Mouse (Mus musculus) embryonic facial prominence, embryonic 11.5 days (tissue): ENCODE results near the gene Tbl3. TPM values are rescaled to one million over a fixed set of nuclear protein-coding genes. Genes with fewer than 3 reads are reported as not detected.

ENCODE experiments used
- ATAC-seq: fragments of 200-750 bp; cut with Nextera tagmentation; replicated peaks from 2 replicates; pipeline ENCODE4 v1.8.0; 2017; ENCODE audit warnings: low read depth; ENCODE audit not compliant: insufficient number of reproducible peaks, low FRiP score, low TSS enrichment
- DNase-seq: peaks from one replicate; pipeline ENCODE4 v3.0.0-alpha.2; 2015; ENCODE audit warnings: low spot score
- H3K27ac ChIP-seq: fragments of 300-500 bp; sonication (generic); replicated peaks from 2 replicates; pipeline ENCODE4 v1.5.1; 2014; ENCODE audit warnings: mild to moderate bottlenecking, low read depth, low read length, control low read depth
- H3K27me3 ChIP-seq: fragments of 300-500 bp; sonication (generic); 2 replicates; pipeline ENCODE4 v1.6.1; 2014; ENCODE audit warnings: mild to moderate bottlenecking, low read length, moderate library complexity, mixed read lengths; ENCODE audit not compliant: control insufficient read depth, insufficient read depth
- H3K36me3 ChIP-seq: fragments of 300-500 bp; sonication (generic); replicated peaks from 2 replicates; pipeline ENCODE4 v1.6.1; 2014; ENCODE audit warnings: low read depth, mild to moderate bottlenecking, low read length, moderate library complexity, mixed read lengths; ENCODE audit not compliant: control insufficient read depth, insufficient read depth
- H3K4me1 ChIP-seq: fragments of 300-500 bp; sonication (generic); 2 replicates; pipeline ENCODE4 v1.6.1; 2014; ENCODE audit warnings: low read length, mixed read lengths; ENCODE audit not compliant: control insufficient read depth, insufficient read depth
- H3K4me2 ChIP-seq: fragments of 300-500 bp; sonication (generic); 2 replicates; pipeline ENCODE4 v1.6.1; 2014; ENCODE audit warnings: low read depth, mild to moderate bottlenecking, control low read depth, low read length, moderate library complexity
- H3K4me3 ChIP-seq: fragments of 300-500 bp; sonication (generic); 2 replicates; pipeline ENCODE4 v1.5.1; 2014; ENCODE audit warnings: low read depth, low read length, control low read depth
- H3K9ac ChIP-seq: fragments of 300-500 bp; sonication (generic); replicated peaks from 2 replicates; pipeline ENCODE4 v1.6.1; 2014; ENCODE audit warnings: mild to moderate bottlenecking, control low read depth, low read length
- H3K9me3 ChIP-seq: fragments of 300-500 bp; sonication (generic); replicated peaks from 2 replicates; pipeline ENCODE4 v1.6.1; 2016; ENCODE audit warnings: mild to moderate bottlenecking, low read length, inconsistent platforms, mixed read lengths; ENCODE audit not compliant: control insufficient read depth
- whole genome bisulfite sequencing: fragments of 180-500 bp; shearing (Covaris S2); extraction: QIAGEN DNeasy Blood & Tissue Kit; methylation state at CpG from one replicate; pipeline ENCODE4 v1.1.7; 2014; 5-methylcytosine and 5-hydroxymethylcytosine counted together
- polyA plus RNA-seq: library from polyadenylated mRNA; unstranded; fragments of >200 nt; fragmentation: Nextera tagmentation; extraction: Ambion mirVana; gene quantifications from 2 replicates; pipeline ENCODE4 v1.2.1, GENCODE M21; 2014

Tbl3 gene
- polyA plus RNA-seq, 1 experiment from 2014 or later: 102 TPM

DNA sequence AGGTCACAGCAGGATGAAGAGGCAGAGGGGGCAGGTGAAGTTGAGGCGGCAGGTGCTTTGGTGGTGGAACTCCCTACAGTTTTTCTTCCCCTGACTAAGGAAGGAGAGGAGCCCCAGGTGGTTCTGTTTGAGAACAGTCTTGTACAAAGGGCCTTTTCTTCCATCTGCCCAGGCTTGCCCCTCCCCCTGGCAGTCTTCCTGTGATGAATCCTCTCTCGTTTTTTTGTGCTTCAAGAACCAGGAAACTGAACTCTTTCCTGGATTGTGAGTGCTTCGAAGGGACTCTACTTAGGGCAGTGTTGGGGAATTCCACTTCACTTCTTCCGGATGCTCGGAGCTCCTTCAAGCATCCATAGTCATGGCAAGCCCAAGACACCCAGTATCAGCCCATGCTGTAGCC is 9.5 kb downstream of the Tbl3 start:
- Histone ChIP-seq H3K4me1 (no peaks in the 10 kb centered on the region; the same call in 1 of the 2 replicates), H3K27ac (no peak overlapping the region), H3K9me3 (no peaks in the 10 kb centered on the region), H3K9ac (no peak overlapping the region), H3K4me3 (no peak overlapping the region), H3K4me2 (no peak overlapping the region), H3K27me3 (no peaks in the 10 kb centered on the region), H3K36me3 (peaks cover 16% of the 10 kb centered on the region)
- DNase-seq (peak; percentile 18), ATAC-seq (no peak)
- 12% methylated on average over 5 of the region's 5 CpGs for WGBS

DNA sequence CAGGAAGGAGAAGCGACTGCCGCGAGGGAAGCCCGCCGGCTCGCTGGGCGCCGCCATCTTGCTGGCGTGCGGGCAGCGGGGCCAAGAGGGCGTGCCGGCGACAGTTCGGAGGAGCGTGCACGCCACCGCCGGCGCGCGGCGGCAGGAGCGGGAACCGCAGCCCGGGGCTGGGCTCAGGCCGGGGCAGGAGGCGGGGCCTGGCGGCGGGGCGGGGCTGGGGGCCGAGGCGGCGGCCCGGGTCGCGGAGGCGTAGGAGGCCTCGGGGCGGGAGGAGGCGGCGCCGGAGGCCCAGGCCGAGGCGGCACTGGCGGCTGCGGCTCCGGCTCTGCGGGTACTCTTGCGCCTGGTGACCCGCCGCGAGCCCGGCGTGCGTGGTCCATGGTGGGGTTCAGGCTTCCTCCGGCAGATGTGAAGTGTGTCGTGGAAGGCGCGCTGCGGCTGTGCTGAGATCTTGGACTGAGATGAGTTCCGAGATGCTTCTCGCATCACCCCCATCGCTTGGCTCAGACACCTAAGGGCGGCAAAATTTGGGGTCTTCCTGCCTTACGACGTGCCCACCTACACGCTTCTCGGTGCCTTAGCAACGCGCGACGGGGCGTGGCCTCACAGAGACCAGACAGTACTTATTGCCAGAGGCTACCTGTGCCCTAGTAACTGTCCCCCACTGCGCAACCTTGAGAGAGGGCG is 11.3 kb downstream of the Tbl3 start, which contains the start of the genes Gfer and Noxo1:
TSS of gene Gfer (minus strand) at position 146 of the 687 bp plus-strand sequence.
TSS of gene Noxo1 (plus strand) at position 224 of the 687 bp plus-strand sequence.
- H3K36me3 ChIP-seq: peaks cover 12% of the 10 kb centered on the region
- DNase-seq: peak; percentile 91
- H3K4me3 ChIP-seq: peak within 1 kb of the TSS; percentile 81
- H3K27me3 ChIP-seq: no peaks in the 10 kb centered on the region
- no peaks in the 10 kb centered on the region for H3K9me3 ChIP-seq
- peak within 1 kb of the TSS; percentile 78 for H3K27ac ChIP-seq
- H3K9ac ChIP-seq: peak within 1 kb of the TSS; percentile 92
- no peaks in the 10 kb centered on the region; the same call in 1 of the 2 replicates for H3K4me1 ChIP-seq
- H3K4me2 ChIP-seq: peak within 1 kb of the TSS; percentile 76
- WGBS: under 1% methylated on average over 49 of the region's 76 CpGs
- ATAC-seq: peak; percentile 86

DNA sequence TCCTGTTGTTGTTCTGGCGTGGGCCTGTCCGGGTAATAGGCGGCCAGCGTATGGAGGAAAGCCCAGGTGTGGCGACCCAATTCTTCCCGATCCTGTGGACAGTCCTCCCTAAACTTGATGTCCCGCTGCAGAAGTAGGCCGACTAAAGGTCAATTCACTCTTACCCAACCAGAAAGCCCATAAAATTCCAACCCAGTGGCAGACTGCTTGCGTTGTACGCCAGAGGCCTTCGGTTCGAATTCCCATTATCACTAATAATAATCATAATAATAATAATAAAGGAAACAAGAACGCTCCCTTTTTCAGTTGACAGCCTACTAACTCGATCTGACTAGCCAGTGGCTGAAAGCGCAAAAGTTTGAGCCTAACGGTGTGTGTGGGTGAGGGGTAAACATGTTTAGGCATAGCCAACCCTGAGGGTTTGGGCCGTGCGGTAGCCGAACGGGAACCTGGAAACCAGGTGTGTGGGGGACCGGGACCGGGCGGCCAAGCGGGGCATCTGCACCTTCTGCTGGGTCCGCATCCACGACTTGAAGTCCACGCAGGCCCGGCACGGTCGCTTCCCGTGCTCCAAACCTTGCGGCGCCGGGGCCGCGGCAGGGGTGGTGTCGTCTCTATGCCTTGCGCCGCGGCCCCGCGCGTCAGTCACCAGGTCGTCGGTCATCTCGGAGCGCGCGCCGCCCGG is 12.0 kb downstream of the Tbl3 start:
- peak overlapping the region; percentile 76 for H3K4me2 ChIP-seq
- H3K4me1 ChIP-seq: no peaks in the 10 kb centered on the region; the same call in 1 of the 2 replicates
- H3K36me3 ChIP-seq: peaks cover 8% of the 10 kb centered on the region
- H3K9ac ChIP-seq: peak overlapping the region; percentile 92
- ATAC-seq (peak; percentile 31), DNase-seq (no peak)
- H3K4me3 ChIP-seq: peak overlapping the region; percentile 81
- 8% methylated on average over 46 of the region's 51 CpGs for WGBS
- no peaks in the 10 kb centered on the region for H3K9me3 ChIP-seq
- peaks cover 2% of the 10 kb centered on the region for H3K27me3 ChIP-seq
- peak overlapping the region; percentile 78 for H3K27ac ChIP-seq

DNA sequence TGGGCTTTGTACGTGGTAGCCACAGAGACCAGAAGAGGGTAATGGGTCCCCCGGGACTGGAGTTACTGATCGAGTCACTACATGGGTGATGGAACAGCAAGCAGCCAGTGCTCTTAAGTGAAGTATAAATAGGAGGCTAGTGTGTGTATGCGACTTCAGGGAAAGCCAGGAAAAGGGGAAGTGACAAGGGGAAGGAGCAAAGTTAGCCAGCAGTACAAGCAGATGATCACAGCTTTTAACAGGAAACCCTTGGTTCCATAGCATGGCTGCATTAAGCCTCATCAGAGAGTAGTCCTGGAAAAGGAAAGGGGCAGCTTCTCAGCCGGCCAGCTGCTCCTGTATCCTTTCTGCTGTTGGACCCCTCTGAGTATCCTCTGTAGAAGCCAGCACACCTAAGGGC is 15.1 kb downstream of the Tbl3 start:
- WGBS: 82% methylated on average over 5 of the region's 5 CpGs
- peaks cover 33% of the 10 kb centered on the region for H3K27me3 ChIP-seq
- H3K36me3 ChIP-seq: peaks cover 8% of the 10 kb centered on the region
- ATAC-seq: no peak
- no peak overlapping the region for H3K9ac ChIP-seq
- no peak overlapping the region for H3K27ac ChIP-seq
- no peaks in the 10 kb centered on the region for H3K9me3 ChIP-seq
- H3K4me2 ChIP-seq: no peak overlapping the region
- H3K4me1 ChIP-seq: peaks cover under 1% of the 10 kb centered on the region
- no peak for DNase-seq
- no peak overlapping the region for H3K4me3 ChIP-seq

DNA sequence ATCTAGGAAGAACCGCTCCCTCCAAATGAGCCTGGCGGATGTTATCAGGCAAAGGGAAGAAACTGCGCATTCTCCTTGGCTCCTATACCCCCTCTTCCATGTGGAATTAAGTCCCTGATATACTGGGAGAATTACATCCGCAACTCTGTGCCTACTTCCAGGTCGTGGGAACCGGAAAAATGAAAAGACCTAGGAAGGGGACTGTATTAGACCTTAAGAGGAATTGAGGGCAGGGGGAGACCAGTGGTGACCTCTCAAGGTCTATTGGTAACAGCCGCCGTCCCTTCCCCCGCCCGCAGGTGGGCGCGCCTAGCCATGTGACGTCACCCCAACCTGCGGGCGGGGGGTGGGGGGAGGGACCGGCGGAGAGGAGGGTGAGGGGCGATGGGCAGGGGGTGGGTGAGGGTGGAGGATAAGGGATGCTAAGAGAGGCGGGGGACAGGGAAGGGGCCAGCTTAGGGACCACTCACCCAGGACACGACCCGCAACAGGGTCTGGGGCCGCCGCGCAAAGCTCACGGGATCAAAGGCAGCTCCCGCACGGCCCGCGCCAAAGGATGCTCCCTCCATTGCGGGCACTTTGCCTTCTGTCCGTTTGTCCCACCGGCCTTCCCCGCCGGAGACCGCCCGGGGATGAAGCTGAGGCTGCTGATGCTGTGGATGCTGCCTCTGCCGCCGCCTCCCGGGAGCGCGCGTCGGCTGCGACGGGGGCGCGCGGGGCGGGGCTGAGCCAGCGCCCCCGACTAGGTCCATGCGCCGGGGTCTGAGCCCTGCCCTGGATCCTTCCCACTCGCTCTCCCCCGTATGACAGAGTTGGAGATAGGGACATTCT is 18.0 kb downstream of the Tbl3 start, which contains the start of gene Syngr3:
TSS of gene Syngr3 (minus strand) at position 705 of the 831 bp plus-strand sequence.
- ATAC-seq (no peak), DNase-seq (peak; percentile 54)
- no peaks in the 10 kb centered on the region for H3K9me3 ChIP-seq
- peak within 1 kb of the TSS; percentile 93 for H3K4me2 ChIP-seq
- under 1% methylated on average over 51 of the region's 55 CpGs for WGBS
- H3K36me3 ChIP-seq: peaks cover 8% of the 10 kb centered on the region
- H3K9ac ChIP-seq: peak within 1 kb of the TSS; percentile 63
- H3K4me3 ChIP-seq: peak within 1 kb of the TSS; percentile 65
- H3K4me1 ChIP-seq: peaks cover 4% of the 10 kb centered on the region
- no peak within 1 kb of the TSS for H3K27ac ChIP-seq
- peaks cover 36% of the 10 kb centered on the region for H3K27me3 ChIP-seq

DNA sequence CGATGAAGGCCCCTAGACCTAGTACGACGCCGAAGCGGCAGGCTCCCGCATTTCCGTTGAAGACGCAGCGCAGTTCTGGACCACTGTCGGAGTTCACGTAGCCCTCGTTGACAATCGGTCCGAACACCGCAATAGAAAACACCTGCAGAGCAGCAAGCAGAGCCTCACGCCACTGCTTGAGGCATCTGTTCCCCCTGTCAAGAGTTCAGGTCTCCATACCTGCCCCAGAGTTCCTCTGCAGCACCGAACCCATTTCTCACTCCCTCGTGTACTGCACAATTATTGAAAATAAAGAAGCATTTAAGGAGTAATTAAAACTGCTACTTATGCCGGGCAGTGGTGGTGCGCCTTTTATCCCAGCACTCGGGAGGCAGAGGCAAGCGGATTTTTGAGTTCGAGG is 19.9 kb downstream of the Tbl3 start:
- peaks cover 4% of the 10 kb centered on the region for H3K4me1 ChIP-seq
- peaks cover 4% of the 10 kb centered on the region; the same call in 1 of the 2 replicates for H3K36me3 ChIP-seq
- 15% methylated on average over 23 of the region's 23 CpGs for WGBS
- H3K9me3 ChIP-seq: no peaks in the 10 kb centered on the region
- H3K27ac ChIP-seq: no peak overlapping the region
- H3K9ac ChIP-seq: peak overlapping the region; percentile 32; the same call in 1 of the 2 replicates
- H3K4me3 ChIP-seq: peak overlapping the region; percentile 25
- H3K27me3 ChIP-seq: peaks cover 36% of the 10 kb centered on the region
- DNase-seq (no peak), ATAC-seq (no peak)
- H3K4me2 ChIP-seq: peak overlapping the region; percentile 48

DNA sequence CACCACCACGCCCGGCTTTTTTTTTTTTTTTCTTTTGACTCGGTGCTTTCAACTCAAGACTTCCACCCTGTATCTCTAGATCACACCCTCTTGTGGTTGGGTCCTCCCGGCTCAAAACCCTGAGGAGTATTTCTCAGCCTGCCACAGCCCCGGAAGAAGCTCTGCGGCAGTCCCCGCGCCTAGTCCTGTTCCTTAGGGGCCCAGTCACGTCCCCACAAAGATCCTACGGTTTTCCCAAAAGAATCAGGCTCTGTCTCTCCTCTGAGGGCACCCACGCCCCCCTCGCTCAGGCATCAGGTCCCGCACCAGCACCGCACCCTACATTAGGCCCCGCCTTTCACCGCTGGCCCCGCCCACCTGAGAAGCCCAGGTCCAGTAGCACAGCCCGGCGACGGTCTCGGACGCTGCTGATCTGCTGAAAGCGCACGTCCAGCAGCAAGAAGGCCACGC is 20.3 kb downstream of the Tbl3 start:
- H3K9ac ChIP-seq: peak overlapping the region; percentile 32; the same call in 1 of the 2 replicates
- H3K27ac ChIP-seq: no peak overlapping the region
- WGBS: 2% methylated on average over 24 of the region's 25 CpGs
- DNase-seq (peak; percentile 33), ATAC-seq (no peak)
- peaks cover under 1% of the 10 kb centered on the region for H3K36me3 ChIP-seq
- peaks cover 4% of the 10 kb centered on the region for H3K4me1 ChIP-seq
- H3K4me3 ChIP-seq: peak overlapping the region; percentile 25
- H3K9me3 ChIP-seq: no peaks in the 10 kb centered on the region
- peak overlapping the region; percentile 48 for H3K4me2 ChIP-seq
- H3K27me3 ChIP-seq: peaks cover 36% of the 10 kb centered on the region
